Mouse (Mus musculus) neural tube, embryonic 13.5 days (tissue): ENCODE measurements around the gene Cdcp1. TPM values are rescaled to one million over a fixed set of nuclear protein-coding genes. Genes with fewer than 3 reads are reported as not detected.

ENCODE experiments used
- ATAC-seq: fragments of 200-750 bp; cut with Nextera tagmentation; 2 replicates; pipeline ENCODE4 v1.8.0; 2017; ENCODE audit warnings: low read depth, mild to moderate bottlenecking, moderate TSS enrichment, moderate library complexity
- H3K27ac ChIP-seq: fragments of 300-500 bp; sonication (generic); replicated peaks from 2 replicates; pipeline ENCODE4 v1.5.1; 2015; ENCODE audit warnings: moderate library complexity, mild to moderate bottlenecking, inconsistent platforms
- H3K27me3 ChIP-seq: fragments of 300-500 bp; sonication (generic); 2 replicates; pipeline ENCODE4 v1.6.1; 2015; ENCODE audit warnings: mild to moderate bottlenecking, inconsistent platforms
- H3K36me3 ChIP-seq: fragments of 300-500 bp; sonication (generic); 2 replicates; pipeline ENCODE4 v1.6.1; 2015; ENCODE audit warnings: mild to moderate bottlenecking, inconsistent platforms
- H3K4me1 ChIP-seq: fragments of 300-500 bp; sonication (generic); replicated peaks from 2 replicates; pipeline ENCODE4 v1.6.1; 2015; ENCODE audit warnings: inconsistent platforms
- H3K4me2 ChIP-seq: fragments of 300-500 bp; sonication (generic); 2 replicates; pipeline ENCODE4 v1.6.1; 2015; ENCODE audit warnings: inconsistent platforms, mild to moderate bottlenecking, moderate library complexity
- H3K4me3 ChIP-seq: fragments of 300-500 bp; sonication (generic); 2 replicates; pipeline ENCODE4 v1.5.1; 2015; ENCODE audit warnings: mild to moderate bottlenecking, inconsistent platforms
- H3K9ac ChIP-seq: fragments of 300-500 bp; sonication (generic); 2 replicates; pipeline ENCODE4 v1.6.1; 2015; ENCODE audit warnings: moderate library complexity, mild to moderate bottlenecking, inconsistent platforms
- H3K9me3 ChIP-seq: fragments of 300-500 bp; sonication (generic); 2 replicates; pipeline ENCODE4 v1.6.1; 2016; ENCODE audit warnings: inconsistent platforms
- WGBS: fragments of 180-500 bp; shearing (Covaris S2); methylation state at CpG from one replicate; pipeline ENCODE4 v1.1.7; 2015; 5-methylcytosine and 5-hydroxymethylcytosine counted together
- polyA plus RNA-seq: library from polyadenylated mRNA; unstranded; fragments of >200 nt; fragmentation: Nextera tagmentation; extraction: Ambion mirVana; gene quantifications from 2 replicates; pipeline ENCODE4 v1.2.1, GENCODE M21; 2015

Cdcp1 gene
- polyA plus RNA-seq, 1 experiment from 2014 or later: 0.10 TPM

DNA sequence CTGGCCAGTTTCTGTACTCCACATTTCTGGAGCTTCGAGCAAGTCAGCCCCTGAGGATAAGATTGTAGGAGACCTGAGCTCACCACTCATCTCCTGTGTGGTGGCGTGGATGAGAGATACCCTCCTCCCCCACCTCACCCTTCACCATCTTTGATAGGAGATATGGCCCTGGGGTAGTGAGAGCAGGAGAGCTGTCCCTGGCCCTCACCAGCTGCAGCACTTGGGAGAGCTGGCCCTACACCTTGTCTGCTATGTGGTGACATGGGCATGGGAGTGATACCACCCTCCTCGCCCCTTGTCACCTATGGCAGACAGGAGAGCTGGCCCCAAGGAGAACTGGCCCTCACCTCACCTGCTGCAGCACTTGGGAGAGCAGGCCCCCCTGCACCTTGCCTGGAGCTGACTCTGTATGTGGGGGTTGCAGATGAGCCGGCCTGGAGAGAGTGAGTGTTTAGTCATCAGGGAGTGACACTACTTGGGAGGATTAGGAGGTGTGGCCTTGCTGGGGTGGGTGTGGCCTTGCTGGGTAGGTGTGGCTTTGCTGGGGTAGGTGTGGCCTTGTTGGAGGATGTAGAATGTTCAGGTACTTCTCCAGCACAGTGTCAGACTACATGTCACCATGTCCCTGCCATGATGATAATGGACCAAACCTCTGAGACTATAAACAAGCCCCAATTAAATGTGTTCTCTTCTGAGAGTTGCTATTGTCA is 52.7 kb downstream of the Cdcp1 start:
- peaks cover 10% of the 10 kb centered on the region for H3K4me1 ChIP-seq
- 85% methylated on average over 4 of the region's 4 CpGs for WGBS

DNA sequence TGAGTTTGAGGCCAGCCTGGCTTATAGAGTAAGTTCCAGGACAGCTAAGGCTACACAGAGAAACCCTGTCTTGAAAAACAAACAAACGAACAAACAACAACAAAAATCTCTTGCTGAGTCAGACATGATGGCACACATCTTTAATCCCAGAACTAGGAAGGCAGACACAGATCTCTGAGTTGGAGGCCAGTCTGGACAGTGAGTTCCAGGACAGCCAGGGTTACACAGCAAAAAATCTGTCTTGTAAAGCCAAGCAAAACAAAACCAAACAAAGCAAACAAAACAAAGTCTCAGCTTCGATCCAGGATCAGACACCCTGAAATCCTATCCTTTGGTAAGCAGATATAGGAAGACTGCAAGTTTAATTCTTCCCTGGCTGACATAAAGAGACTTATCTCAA is 54.0 kb downstream of the Cdcp1 start:
- Histone ChIP-seq H3K4me1 (peaks cover 10% of the 10 kb centered on the region), H3K9me3 (no peaks in the 10 kb centered on the region), H3K36me3 (no peaks in the 10 kb centered on the region), H3K4me3 (no peak overlapping the region), H3K27me3 (no peaks in the 10 kb centered on the region), H3K27ac (no peak overlapping the region), H3K9ac (no peak overlapping the region), H3K4me2 (no peak overlapping the region)
- no peak for ATAC-seq
- WGBS: 79% methylated on average over 2 of the region's 2 CpGs

More for the DNA sequence above, 52.7 kb downstream of the Cdcp1 start:
- H3K4me3 ChIP-seq: no peak overlapping the region
- no peaks in the 10 kb centered on the region for H3K36me3 ChIP-seq
- 0 out of 2 replicates have a peak, but pooled peaks have one; percentile 34 for ATAC-seq
- H3K27ac ChIP-seq: no peak overlapping the region
- no peak overlapping the region for H3K9ac ChIP-seq
- no peaks in the 10 kb centered on the region for H3K27me3 ChIP-seq
- H3K9me3 ChIP-seq: no peaks in the 10 kb centered on the region
- H3K4me2 ChIP-seq: no peak overlapping the region

DNA sequence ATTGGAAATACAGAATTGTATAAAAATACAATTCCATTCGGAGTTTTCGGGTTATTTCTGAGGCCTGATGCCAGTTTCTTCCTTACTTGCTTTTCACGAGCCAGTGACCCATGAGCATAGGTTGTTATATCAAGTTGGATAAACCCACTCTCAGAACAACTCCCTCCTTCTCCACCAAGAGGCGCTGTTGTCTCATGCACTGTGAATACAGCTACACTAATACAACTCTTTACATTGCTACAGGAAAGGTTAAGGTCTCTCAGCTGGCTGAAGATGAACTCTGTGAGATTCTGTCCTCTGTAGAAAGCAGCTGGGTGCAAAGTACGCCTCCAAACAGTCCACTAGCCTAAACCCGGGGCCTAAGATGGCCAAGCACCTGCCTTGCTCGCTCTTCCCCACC is 56.5 kb downstream of the Cdcp1 start:
- no peak for ATAC-seq
- 65% methylated on average over 7 of the region's 7 CpGs for WGBS

DNA sequence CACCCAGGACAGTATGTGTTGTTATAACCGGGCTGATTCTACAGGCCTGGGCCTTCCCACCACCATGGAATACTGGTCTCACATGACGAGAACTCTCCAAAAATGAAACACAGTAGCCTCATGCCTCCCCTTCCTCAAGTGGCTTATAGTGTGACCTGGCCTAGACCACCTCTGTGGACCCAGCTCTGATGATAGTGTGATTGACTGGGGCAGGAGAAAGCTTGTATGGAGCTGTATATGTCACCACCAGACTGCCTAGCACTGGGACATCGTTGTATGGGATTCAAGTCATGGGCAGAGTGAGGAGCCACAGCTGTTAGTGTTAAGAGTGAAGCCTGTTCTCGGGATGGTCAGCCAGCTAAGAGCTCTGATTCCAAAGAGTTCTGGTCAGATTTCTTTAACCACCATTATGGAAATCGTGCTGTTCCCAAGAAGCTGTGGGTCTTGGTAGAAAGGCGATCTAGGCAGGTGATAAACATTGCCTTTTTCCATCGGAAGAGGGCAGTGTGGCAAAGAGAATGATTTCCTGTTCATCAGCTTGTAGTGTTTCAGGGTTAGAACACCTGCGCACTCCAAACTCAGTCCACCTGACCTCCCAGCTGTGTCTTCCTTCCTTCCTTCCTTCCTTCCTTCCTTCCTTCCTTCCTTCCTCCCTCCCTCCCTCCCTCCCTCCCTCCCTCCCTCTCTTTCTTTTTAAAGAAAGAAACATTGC is 57.6 kb downstream of the Cdcp1 start:
- Histone ChIP-seq H3K4me3 (no peak overlapping the region), H3K4me1 (no peaks in the 10 kb centered on the region), H3K4me2 (no peak overlapping the region), H3K27me3 (no peaks in the 10 kb centered on the region), H3K36me3 (no peaks in the 10 kb centered on the region), H3K9me3 (no peaks in the 10 kb centered on the region), H3K27ac (no peak overlapping the region), H3K9ac (no peak overlapping the region)
- WGBS: 58% methylated on average over 8 of the region's 8 CpGs
- no peak for ATAC-seq

More for the DNA sequence above, 56.5 kb downstream of the Cdcp1 start:
- no peaks in the 10 kb centered on the region for H3K36me3 ChIP-seq
- H3K27me3 ChIP-seq: no peaks in the 10 kb centered on the region
- H3K9ac ChIP-seq: no peak overlapping the region
- no peak overlapping the region for H3K4me3 ChIP-seq
- H3K27ac ChIP-seq: no peak overlapping the region
- H3K4me2 ChIP-seq: no peak overlapping the region
- H3K9me3 ChIP-seq: no peaks in the 10 kb centered on the region
- no peaks in the 10 kb centered on the region for H3K4me1 ChIP-seq

DNA sequence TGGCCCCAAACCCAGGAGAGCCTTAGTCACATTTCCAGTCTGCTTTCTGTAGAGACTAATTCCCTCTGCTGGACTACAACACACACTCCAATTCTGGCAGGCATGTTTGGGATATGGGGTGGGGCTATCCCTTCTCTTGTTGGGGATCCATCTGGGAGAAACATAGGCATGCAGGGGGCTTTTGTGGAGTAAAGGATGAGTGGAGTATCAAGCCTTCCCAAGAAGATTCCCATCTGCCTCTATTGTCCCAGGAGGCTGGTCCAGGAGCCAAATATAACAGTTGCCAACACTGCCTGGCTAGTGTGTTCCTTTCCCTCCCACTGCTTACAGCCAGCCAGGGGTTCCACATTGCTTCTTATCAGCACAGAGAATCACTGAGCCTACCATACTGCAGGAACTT is 58.1 kb downstream of the Cdcp1 start:
- no peaks in the 10 kb centered on the region for H3K36me3 ChIP-seq
- no peak overlapping the region for H3K9ac ChIP-seq
- H3K4me1 ChIP-seq: no peaks in the 10 kb centered on the region
- ATAC-seq: no peak
- H3K9me3 ChIP-seq: no peaks in the 10 kb centered on the region
- no peak overlapping the region for H3K27ac ChIP-seq
- H3K4me2 ChIP-seq: no peak overlapping the region
- H3K27me3 ChIP-seq: no peaks in the 10 kb centered on the region
- no peak overlapping the region for H3K4me3 ChIP-seq

DNA sequence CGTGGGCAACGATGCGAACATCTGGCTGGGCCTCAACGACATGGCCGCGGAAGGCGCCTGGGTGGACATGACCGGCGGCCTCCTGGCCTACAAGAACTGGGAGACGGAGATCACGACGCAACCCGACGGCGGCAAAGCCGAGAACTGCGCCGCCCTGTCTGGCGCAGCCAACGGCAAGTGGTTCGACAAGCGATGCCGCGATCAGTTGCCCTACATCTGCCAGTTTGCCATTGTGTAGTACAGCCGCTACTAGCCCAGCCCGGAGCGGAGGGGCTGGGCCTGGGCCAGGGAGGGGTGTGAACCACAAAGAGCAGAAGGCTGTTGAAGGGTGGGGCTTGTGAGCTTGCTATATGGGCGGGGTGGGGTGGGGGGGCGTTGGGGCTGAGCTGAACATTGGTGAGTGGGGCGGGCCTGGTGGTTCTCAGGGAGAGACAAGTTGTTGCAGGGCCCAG is 58.9 kb downstream of the Cdcp1 start:
- H3K27ac ChIP-seq: no peak overlapping the region
- H3K9ac ChIP-seq: no peak overlapping the region
- H3K9me3 ChIP-seq: no peaks in the 10 kb centered on the region
- H3K4me3 ChIP-seq: peak overlapping the region; percentile 20
- peak; percentile 54; the same call in 1 of the 2 replicates for ATAC-seq
- H3K36me3 ChIP-seq: no peaks in the 10 kb centered on the region
- 30% methylated on average over 29 of the region's 30 CpGs for WGBS
- H3K4me2 ChIP-seq: peak overlapping the region; percentile 43
- no peaks in the 10 kb centered on the region for H3K4me1 ChIP-seq
- H3K27me3 ChIP-seq: no peaks in the 10 kb centered on the region

DNA sequence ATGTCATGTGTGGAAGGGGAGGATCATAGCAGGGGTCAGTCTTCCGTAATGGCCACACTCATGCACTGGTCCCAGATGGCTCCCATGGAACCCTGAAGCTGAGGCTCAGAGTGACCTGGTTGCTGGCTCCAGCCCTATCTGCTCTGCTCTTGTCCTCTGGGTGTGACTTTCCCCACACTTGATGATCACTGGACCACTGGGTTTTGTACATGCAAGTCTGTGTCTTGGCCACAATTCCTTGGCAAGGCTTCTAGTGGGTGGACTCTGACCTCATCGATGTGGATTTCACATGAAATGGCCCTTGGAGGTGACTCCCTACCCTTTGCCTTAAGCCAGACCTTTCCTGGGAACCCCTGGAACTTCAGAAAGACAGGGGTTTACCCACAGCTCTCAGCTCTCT is 62.7 kb downstream of the Cdcp1 start:
- no peak for ATAC-seq

DNA sequence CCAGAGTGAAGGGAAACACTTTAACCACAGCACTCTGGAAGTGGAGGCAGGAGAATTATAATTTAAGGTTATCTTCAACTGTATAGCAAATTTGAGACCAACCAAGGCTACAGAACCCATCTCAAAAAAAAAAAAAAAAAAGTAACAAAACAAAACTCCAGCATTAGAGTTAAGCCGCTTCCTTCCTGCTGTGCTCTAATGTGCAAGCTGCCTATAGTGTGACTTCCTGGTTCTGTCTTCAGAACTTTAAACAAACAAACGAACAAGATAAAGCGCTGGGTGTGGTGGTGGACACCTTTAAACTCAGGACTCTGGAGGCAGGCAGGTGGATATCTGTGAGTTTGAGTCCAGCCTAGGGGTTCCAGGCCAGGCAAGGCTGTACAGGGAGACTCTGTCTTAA is 63.8 kb downstream of the Cdcp1 start:
- no peak overlapping the region for H3K27ac ChIP-seq
- no peak overlapping the region for H3K4me2 ChIP-seq
- H3K36me3 ChIP-seq: no peaks in the 10 kb centered on the region
- no peaks in the 10 kb centered on the region for H3K9me3 ChIP-seq
- WGBS: 85% methylated on average over 3 of the region's 3 CpGs
- no peaks in the 10 kb centered on the region for H3K27me3 ChIP-seq
- H3K4me1 ChIP-seq: no peaks in the 10 kb centered on the region
- ATAC-seq: no peak
- no peak overlapping the region for H3K9ac ChIP-seq
- no peak overlapping the region for H3K4me3 ChIP-seq

More for the DNA sequence above, 62.7 kb downstream of the Cdcp1 start:
- whole genome bisulfite sequencing: 96% methylated on average over 2 of the region's 2 CpGs
- Histone ChIP-seq H3K36me3 (no peaks in the 10 kb centered on the region), H3K4me1 (no peaks in the 10 kb centered on the region), H3K9ac (no peak overlapping the region), H3K4me3 (no peak overlapping the region), H3K27ac (no peak overlapping the region), H3K4me2 (no peak overlapping the region), H3K9me3 (no peaks in the 10 kb centered on the region), H3K27me3 (no peaks in the 10 kb centered on the region)

DNA sequence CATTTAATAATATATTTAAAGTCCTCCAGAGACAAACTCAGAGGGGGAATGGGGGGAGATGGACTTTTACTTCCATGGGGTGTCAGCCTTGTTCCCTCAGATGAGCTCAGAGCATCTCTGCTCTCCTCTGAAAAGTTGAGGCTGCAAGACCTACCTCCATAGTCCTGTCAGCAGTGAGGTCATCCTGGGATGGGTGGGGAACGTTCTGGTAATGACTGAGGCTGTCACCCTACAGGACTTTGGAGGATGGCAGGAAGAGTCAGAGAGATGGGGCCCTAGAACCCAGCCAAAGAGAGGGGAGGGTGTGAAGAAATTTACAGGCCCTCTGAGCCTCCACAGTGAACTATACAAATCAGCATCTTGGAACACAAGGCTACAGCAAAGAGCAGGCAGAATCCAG is 64.3 kb downstream of the Cdcp1 start:
- no peak overlapping the region for H3K4me2 ChIP-seq
- no peak overlapping the region for H3K9ac ChIP-seq
- 72% methylated on average over 1 of the region's 1 CpGs for WGBS
- no peaks in the 10 kb centered on the region for H3K4me1 ChIP-seq
- no peaks in the 10 kb centered on the region for H3K36me3 ChIP-seq
- no peak overlapping the region for H3K27ac ChIP-seq
- H3K9me3 ChIP-seq: no peaks in the 10 kb centered on the region
- ATAC-seq: no peak
- no peaks in the 10 kb centered on the region for H3K27me3 ChIP-seq
- no peak overlapping the region for H3K4me3 ChIP-seq

DNA sequence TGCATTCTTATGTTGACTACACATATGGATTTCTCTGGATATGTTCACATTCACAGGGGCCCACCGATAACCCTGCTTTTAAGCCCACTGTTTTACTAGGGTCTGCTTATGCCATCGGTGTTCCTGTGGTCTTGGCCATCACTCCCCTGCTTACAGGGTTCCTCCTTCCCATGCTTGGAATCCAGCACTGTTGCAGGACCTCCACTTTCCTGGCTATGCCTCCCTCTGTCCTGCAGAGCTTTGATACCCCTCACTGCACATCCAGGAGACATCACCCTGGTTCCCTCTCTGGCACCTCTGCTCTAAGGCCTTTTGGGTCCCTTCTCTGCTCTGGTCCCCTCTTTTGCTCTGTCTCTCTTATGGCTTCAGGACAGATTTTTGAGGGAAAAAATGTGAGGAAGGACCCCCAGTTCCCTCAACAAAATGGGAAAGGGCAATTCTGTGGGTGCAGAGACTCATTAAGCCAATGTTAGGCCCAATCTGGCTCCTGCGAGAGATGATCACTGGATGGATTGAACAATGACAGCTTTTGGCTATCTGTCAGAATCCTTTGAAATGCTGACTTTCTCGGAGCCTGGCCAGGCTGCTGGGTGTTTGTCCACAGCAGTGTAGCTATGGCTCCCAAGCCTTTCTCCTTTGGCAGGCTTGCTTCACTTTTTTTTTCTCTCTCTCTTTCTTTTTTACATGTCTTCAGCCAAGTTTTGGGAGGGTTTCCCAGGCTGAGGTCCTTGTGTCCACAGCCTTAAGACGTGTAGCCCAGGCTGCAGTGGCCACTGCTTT is 65.4 kb downstream of the Cdcp1 start, which contains the start of gene Clec3b:
TSS of gene Clec3b (plus strand) at position 706 of the 780 bp plus-strand sequence.
- Histone ChIP-seq H3K27ac (no peak within 1 kb of the TSS), H3K9ac (no peak within 1 kb of the TSS), H3K4me2 (no peak within 1 kb of the TSS), H3K4me3 (no peak within 1 kb of the TSS), H3K36me3 (peaks cover 6% of the 10 kb centered on the region), H3K27me3 (no peaks in the 10 kb centered on the region), H3K9me3 (no peaks in the 10 kb centered on the region), H3K4me1 (no peaks in the 10 kb centered on the region)
- ATAC-seq: no peak
- WGBS: 87% methylated on average over 5 of the region's 5 CpGs

DNA sequence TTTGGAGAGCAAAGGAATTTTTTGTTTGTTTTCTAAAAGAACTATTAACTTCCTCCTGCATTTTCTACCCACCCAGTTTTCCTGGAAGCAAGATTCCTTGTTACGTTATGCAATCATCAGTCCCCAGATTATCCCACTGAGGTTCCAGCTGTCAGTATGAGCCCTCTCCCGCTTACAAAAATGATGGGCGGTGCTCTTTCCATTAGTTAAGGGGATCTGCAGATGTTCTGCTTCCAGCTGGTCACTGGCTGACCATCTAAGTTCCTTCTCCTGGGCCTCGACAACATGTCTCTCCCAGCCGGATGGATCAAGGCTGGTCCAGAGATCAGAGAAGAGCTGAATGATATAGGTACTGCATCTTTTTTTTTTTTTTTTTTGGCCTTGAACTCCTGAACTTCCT is 67.4 kb downstream of the Cdcp1 start:
- Histone ChIP-seq H3K4me1 (no peaks in the 10 kb centered on the region), H3K9ac (no peak overlapping the region), H3K4me3 (no peak overlapping the region), H3K27ac (no peak overlapping the region), H3K36me3 (peaks cover 21% of the 10 kb centered on the region), H3K9me3 (peaks cover 12% of the 10 kb centered on the region), H3K27me3 (no peaks in the 10 kb centered on the region), H3K4me2 (no peak overlapping the region)
- 77% methylated on average over 5 of the region's 5 CpGs for WGBS
- ATAC-seq: no peak
